Mouse (Mus musculus) midbrain, embryonic 12.5 days (tissue): ENCODE measurements around the gene A430089I19Rik. TPM values are rescaled to one million over a fixed set of nuclear protein-coding genes. Genes with fewer than 3 reads are reported as not detected.
"Not testable (repeated sequence)": the region's sequence is repeated elsewhere in the genome, so short reads cannot be mapped to it uniquely, and the experiment has no call there.

Experiments
- ATAC-seq: fragments of 200-750 bp; cut with Nextera tagmentation; 2 replicates; pipeline ENCODE4 v1.8.0; 2017; ENCODE audit warnings: low read depth, moderate TSS enrichment, moderate library complexity; ENCODE audit not compliant: low FRiP score
- H3K27ac ChIP-seq: fragments of 300-500 bp; sonication (generic); replicated peaks from 2 replicates; pipeline ENCODE4 v1.5.1; 2016; ENCODE audit warnings: mild to moderate bottlenecking
- H3K27me3 ChIP-seq: fragments of 300-500 bp; sonication (generic); 2 replicates; pipeline ENCODE4 v1.6.1; 2016; ENCODE audit warnings: mild to moderate bottlenecking
- H3K36me3 ChIP-seq: fragments of 300-500 bp; sonication (generic); 2 replicates; pipeline ENCODE4 v1.6.1; 2016
- H3K4me1 ChIP-seq: fragments of 300-500 bp; sonication (generic); 2 replicates; pipeline ENCODE4 v1.6.1; 2016
- H3K4me2 ChIP-seq: fragments of 300-500 bp; sonication (generic); replicated peaks from 2 replicates; pipeline ENCODE4 v1.6.1; 2016; ENCODE audit warnings: mild to moderate bottlenecking, moderate library complexity
- H3K4me3 ChIP-seq: fragments of 300-500 bp; sonication (generic); 2 replicates; pipeline ENCODE4 v1.5.1; 2016; ENCODE audit warnings: mild to moderate bottlenecking
- H3K9ac ChIP-seq: fragments of 300-500 bp; sonication (generic); replicated peaks from 2 replicates; pipeline ENCODE4 v1.6.1; 2016; ENCODE audit warnings: mild to moderate bottlenecking, moderate library complexity
- H3K9me3 ChIP-seq: fragments of 300-500 bp; sonication (generic); 2 replicates; pipeline ENCODE4 v1.6.1; 2016; ENCODE audit warnings: mild to moderate bottlenecking
- WGBS: fragments of 180-500 bp; shearing (Covaris S2); methylation state at CpG from one replicate; pipeline ENCODE4 v1.1.7; 2016; 5-methylcytosine and 5-hydroxymethylcytosine counted together
- polyA plus RNA-seq: library from polyadenylated mRNA; unstranded; fragments of >200 nt; fragmentation: Nextera tagmentation; extraction: Ambion mirVana; gene quantifications from 2 replicates; pipeline ENCODE4 v1.2.1, GENCODE M21; 2016

The A430089I19Rik gene
- polyA plus RNA-seq, result not detected in 2 replicates

- H3K27ac ChIP-seq, H3K4me2 ChIP-seq, H3K4me3 ChIP-seq, ATAC-seq, H3K9ac ChIP-seq, H3K36me3 ChIP-seq, H3K9me3 ChIP-seq, H3K4me1 ChIP-seq, H3K27me3 ChIP-seq: not testable (repeated sequence)
- 77% methylated on average over 1 of the region's 1 CpGs for whole genome bisulfite sequencing
These were observed at the start of gene A430089I19Rik for GRCm38 (mm10) chr5:94306696-94307095. Gene A430089I19Rik (minus strand): TSS chr5:94306796.

- H3K4me1 ChIP-seq, H3K4me3 ChIP-seq, H3K4me2 ChIP-seq, H3K9me3 ChIP-seq, ATAC-seq, H3K27ac ChIP-seq, H3K27me3 ChIP-seq, H3K9ac ChIP-seq, H3K36me3 ChIP-seq: not testable (repeated sequence)
- WGBS, result no CpG with 5 or more reads among the region's 2 CpGs
These were observed 32.9 kb upstream of the A430089I19Rik start, which contains the start of gene AA792892 for GRCm38 (mm10) chr5:94339449-94339848. Gene AA792892 (plus strand): TSS chr5:94339749.

- not testable (repeated sequence) for H3K36me3 ChIP-seq, H3K9ac ChIP-seq, H3K27ac ChIP-seq, H3K4me1 ChIP-seq, H3K9me3 ChIP-seq, H3K4me3 ChIP-seq, H3K27me3 ChIP-seq, ATAC-seq, H3K4me2 ChIP-seq
- WGBS, result no CpG with 5 or more reads among the region's 2 CpGs
These were observed 7.5 kb upstream of the A430089I19Rik start, which contains the start of gene Gm6502 for GRCm38 (mm10) chr5:94314135-94314534. Gene Gm6502 (plus strand): TSS chr5:94314435.

Other genes starting within 250 kb of the A430089I19Rik start
- gene BC061212, start 236.3 kb downstream of the A430089I19Rik start, polyA plus RNA-seq, result not detected in 2 replicates
- not detected in 2 replicates for gene Gm6351, start 230.4 kb downstream of the A430089I19Rik start, polyA plus RNA-seq
- not detected in 2 replicates for gene Gm3106, start 88.8 kb downstream of the A430089I19Rik start, polyA plus RNA-seq
- gene Gm6502, start 7.6 kb upstream of the A430089I19Rik start, polyA plus RNA-seq, result not detected in 2 replicates
- gene AA792892, start 33.0 kb upstream of the A430089I19Rik start, polyA plus RNA-seq, result not detected in 2 replicates
- not detected in 2 replicates for gene Gm7682, start 139.0 kb upstream of the A430089I19Rik start, polyA plus RNA-seq
- gene Gm3139, start 219.5 kb upstream of the A430089I19Rik start, polyA plus RNA-seq, result not detected in 2 replicates